Mouse (Mus musculus): ENCODE measurements at regions not wholly inside any gene's neighbourhood (a gene's known extent, or its start where the extent isn't known, plus 50 kb on each side); places are given as distances from the start of the nearest gene placed in this dataset.
"Not testable (repeated sequence)": the region's sequence is repeated elsewhere in the genome, so short reads cannot be mapped to it uniquely, and the experiment has no call there.

DNA sequence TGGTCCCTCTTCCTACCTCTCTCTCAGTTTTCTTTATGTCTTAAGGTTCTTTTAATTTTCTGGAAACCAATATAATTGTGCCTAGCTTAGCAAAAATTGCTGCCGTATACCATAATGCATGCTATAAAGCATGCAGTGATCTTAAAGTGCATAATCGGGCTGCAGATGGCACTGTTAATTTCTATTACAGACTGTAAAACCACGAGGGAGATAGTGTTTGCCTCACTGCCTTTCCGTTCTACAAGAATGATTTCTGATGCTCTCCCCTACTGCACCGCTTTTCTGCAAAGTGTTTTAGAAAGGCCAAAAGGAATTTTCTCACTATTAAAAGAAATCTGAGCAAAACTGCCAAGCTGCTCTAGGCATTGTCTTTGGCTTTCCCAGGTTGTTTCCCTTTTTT is 357.6 kb downstream of the Tusc1 start:
- Histone ChIP-seq H3K27me3 (ENCODE audit: control insufficient read depth, insufficient read depth, low read length) (no peaks in the 10 kb centered on the region), H3K79me2 (ENCODE audit: control insufficient read depth, insufficient read depth, low read length) (no peaks in the 10 kb centered on the region), H3K27ac (replicated peaks; ENCODE audit: insufficient read depth, low read depth, low read length) (no peak overlapping the region), H3K4me1 (ENCODE audit: control insufficient read depth, insufficient read depth, low read length) (no peaks in the 10 kb centered on the region), H3K36me3 (ENCODE audit: control insufficient read depth, insufficient read depth, low read length) (no peaks in the 10 kb centered on the region), H3K9ac (ENCODE audit: low read depth, low read length) (no peak overlapping the region), H3K4me3 (ENCODE audit: insufficient read depth, low read depth, low read length) (no peak overlapping the region)
- no peak for TF ChIP-seq POLR2A (IDR thresholded peaks at IDR 0.05; ENCODE audit: extremely low read depth, insufficient read depth, low read length)
- TF ChIP-seq CTCF (IDR thresholded peaks at IDR 0.05; ENCODE audit: low read depth, low read length) = no peak
- WGBS = 78% methylated on average over 5 of the region's 5 CpGs
- no peak for DNase-seq (ENCODE audit: extremely low read depth, low read depth, low spot score)

GRCm38 (mm10) chr4:92942068-92942707 is 393.1 kb downstream of the Tusc1 start:
- Histone ChIP-seq H3K27ac (replicated peaks; ENCODE audit: insufficient read depth, low read depth, low read length) (no peak overlapping the region), H3K27me3 (ENCODE audit: control insufficient read depth, insufficient read depth, low read length) (no peaks in the 10 kb centered on the region), H3K9ac (ENCODE audit: low read depth, low read length) (no peak overlapping the region), H3K4me1 (ENCODE audit: control insufficient read depth, insufficient read depth, low read length) (no peaks in the 10 kb centered on the region), H3K4me3 (ENCODE audit: insufficient read depth, low read depth, low read length) (no peak overlapping the region), H3K36me3 (ENCODE audit: control insufficient read depth, insufficient read depth, low read length) (no peaks in the 10 kb centered on the region), H3K79me2 (ENCODE audit: control insufficient read depth, insufficient read depth, low read length) (no peaks in the 10 kb centered on the region)
- DNase-seq (ENCODE audit: extremely low read depth, low read depth, low spot score) = no peak
- no peak for TF ChIP-seq POLR2A (IDR thresholded peaks at IDR 0.05; ENCODE audit: extremely low read depth, insufficient read depth, low read length)
- no peak for TF ChIP-seq CTCF (IDR thresholded peaks at IDR 0.05; ENCODE audit: low read depth, low read length)
- 65% methylated on average over 3 of the region's 3 CpGs for WGBS

GRCm38 (mm10) chr4:92931272-92931671 is 404.0 kb downstream of the Tusc1 start:
- Histone ChIP-seq H3K9ac (ENCODE audit: low read depth, low read length) (no peak overlapping the region), H3K36me3 (ENCODE audit: control insufficient read depth, insufficient read depth, low read length) (no peaks in the 10 kb centered on the region), H3K79me2 (ENCODE audit: control insufficient read depth, insufficient read depth, low read length) (no peaks in the 10 kb centered on the region), H3K27me3 (ENCODE audit: control insufficient read depth, insufficient read depth, low read length) (no peaks in the 10 kb centered on the region), H3K4me3 (ENCODE audit: insufficient read depth, low read depth, low read length) (no peak overlapping the region), H3K4me1 (ENCODE audit: control insufficient read depth, insufficient read depth, low read length) (no peaks in the 10 kb centered on the region), H3K27ac (replicated peaks; ENCODE audit: insufficient read depth, low read depth, low read length) (no peak overlapping the region)
- TF ChIP-seq POLR2A (IDR thresholded peaks at IDR 0.05; ENCODE audit: extremely low read depth, insufficient read depth, low read length) = no peak
- no peak for TF ChIP-seq CTCF (IDR thresholded peaks at IDR 0.05; ENCODE audit: low read depth, low read length)
- DNase-seq (ENCODE audit: extremely low read depth, low read depth, low spot score) = no peak

- H3K79me2 ChIP-seq (ENCODE audit: control insufficient read depth, insufficient read depth, low read length) = no peaks in the 10 kb centered on the region
- 63% methylated on average over 9 of the region's 9 CpGs for WGBS
- H3K27me3 ChIP-seq (ENCODE audit: control insufficient read depth, insufficient read depth, low read length) = no peaks in the 10 kb centered on the region
Measured at GRCm38 (mm10) chr4:92921386-92922040, 413.8 kb downstream of the Tusc1 start.

GRCm38 (mm10) chr4:92903468-92903867 is 431.8 kb downstream of the Tusc1 start:
- not testable (repeated sequence) for DNase-seq (ENCODE audit: extremely low read depth, low read depth, low spot score); H3K4me1 ChIP-seq (ENCODE audit: control insufficient read depth, insufficient read depth, low read length); H3K27me3 ChIP-seq (ENCODE audit: control insufficient read depth, insufficient read depth, low read length); H3K36me3 ChIP-seq (ENCODE audit: control insufficient read depth, insufficient read depth, low read length); H3K79me2 ChIP-seq (ENCODE audit: control insufficient read depth, insufficient read depth, low read length); H3K27ac ChIP-seq (replicated peaks; ENCODE audit: insufficient read depth, low read depth, low read length); H3K9ac ChIP-seq (ENCODE audit: low read depth, low read length); H3K4me3 ChIP-seq (ENCODE audit: insufficient read depth, low read depth, low read length)
- WGBS = 69% methylated on average over 5 of the region's 5 CpGs

More at GRCm38 (mm10) chr4:92921386-92922040, 413.8 kb downstream of the Tusc1 start:
- no peak overlapping the region for H3K27ac ChIP-seq (replicated peaks; ENCODE audit: insufficient read depth, low read depth, low read length)
- DNase-seq (ENCODE audit: extremely low read depth, low read depth, low spot score) = peak; percentile 5
- no peaks in the 10 kb centered on the region for H3K36me3 ChIP-seq (ENCODE audit: control insufficient read depth, insufficient read depth, low read length)
- H3K4me1 ChIP-seq (ENCODE audit: control insufficient read depth, insufficient read depth, low read length) = no peaks in the 10 kb centered on the region
- H3K4me3 ChIP-seq (ENCODE audit: insufficient read depth, low read depth, low read length) = no peak overlapping the region
- no peak for TF ChIP-seq POLR2A (IDR thresholded peaks at IDR 0.05; ENCODE audit: extremely low read depth, insufficient read depth, low read length)
- no peak for TF ChIP-seq CTCF (IDR thresholded peaks at IDR 0.05; ENCODE audit: low read depth, low read length)
- H3K9ac ChIP-seq (ENCODE audit: low read depth, low read length) = no peak overlapping the region

Measured in liver, adult 2 months (tissue).